Mouse (Mus musculus) neural tube, embryonic 15.5 days (tissue): ENCODE results near the gene Dtnb. TPM values are rescaled to one million over a fixed set of nuclear protein-coding genes. Genes with fewer than 3 reads are reported as not detected.

ENCODE experiments used
- ATAC-seq: fragments of 200-750 bp; cut with Nextera tagmentation; 2 replicates; pipeline ENCODE4 v1.8.0; 2017; ENCODE audit warnings: mild to moderate bottlenecking, moderate TSS enrichment, moderate library complexity; ENCODE audit not compliant: low FRiP score
- H3K27ac ChIP-seq: fragments of 300-500 bp; sonication (generic); replicated peaks from 2 replicates; pipeline ENCODE4 v1.5.1; 2015; ENCODE audit warnings: mild to moderate bottlenecking, inconsistent platforms
- H3K27me3 ChIP-seq: fragments of 300-500 bp; sonication (generic); replicated peaks from 2 replicates; pipeline ENCODE4 v1.6.1; 2015; ENCODE audit warnings: inconsistent platforms
- H3K36me3 ChIP-seq: fragments of 300-500 bp; sonication (generic); 2 replicates; pipeline ENCODE4 v1.6.1; 2015; ENCODE audit warnings: inconsistent platforms
- H3K4me1 ChIP-seq: fragments of 300-500 bp; sonication (generic); 2 replicates; pipeline ENCODE4 v1.6.1; 2015; ENCODE audit warnings: inconsistent platforms
- H3K4me2 ChIP-seq: fragments of 300-500 bp; sonication (generic); 2 replicates; pipeline ENCODE4 v1.6.1; 2015; ENCODE audit warnings: inconsistent platforms, mild to moderate bottlenecking, moderate library complexity
- H3K4me3 ChIP-seq: fragments of 300-500 bp; sonication (generic); replicated peaks from 2 replicates; pipeline ENCODE4 v1.5.1; 2015; ENCODE audit warnings: mild to moderate bottlenecking, inconsistent platforms
- H3K9ac ChIP-seq: fragments of 300-500 bp; sonication (generic); replicated peaks from 2 replicates; pipeline ENCODE4 v1.6.1; 2015; ENCODE audit warnings: mild to moderate bottlenecking, inconsistent platforms
- H3K9me3 ChIP-seq: fragments of 300-500 bp; sonication (generic); replicated peaks from 2 replicates; pipeline ENCODE4 v1.6.1; 2016; ENCODE audit warnings: inconsistent platforms
- WGBS: fragments of 180-500 bp; shearing (Covaris S2); methylation state at CpG from one replicate; pipeline ENCODE4 v1.1.7; 2015; ENCODE audit warnings: mixed read lengths; 5-methylcytosine and 5-hydroxymethylcytosine counted together
- polyA plus RNA-seq: library from polyadenylated mRNA; unstranded; fragments of >200 nt; fragmentation: Nextera tagmentation; extraction: Ambion mirVana; gene quantifications from 2 replicates; pipeline ENCODE4 v1.2.1, GENCODE M21; 2015

Gene Dtnb
- polyA plus RNA-seq, 1 experiment from 2014 or later: 61.8 TPM

- Histone ChIP-seq H3K27ac (no peak overlapping the region), H3K4me1 (peaks cover 14% of the 10 kb centered on the region), H3K9me3 (no peaks in the 10 kb centered on the region), H3K36me3 (no peaks in the 10 kb centered on the region), H3K27me3 (no peaks in the 10 kb centered on the region), H3K4me2 (no peak overlapping the region), H3K4me3 (no peak overlapping the region), H3K9ac (no peak overlapping the region)
- ATAC-seq: no peak
- WGBS: 84% methylated on average over 3 of the region's 3 CpGs
Observed at GRCm38 (mm10) chr12:3764191-3764804, 192.1 kb downstream of the Dtnb start.

GRCm38 (mm10) chr12:3767360-3767759 is 195.2 kb downstream of the Dtnb start:
- no peak overlapping the region for H3K4me3 ChIP-seq
- no peaks in the 10 kb centered on the region for H3K27me3 ChIP-seq
- no peak overlapping the region for H3K9ac ChIP-seq
- no peak for ATAC-seq
- H3K4me1 ChIP-seq: no peaks in the 10 kb centered on the region
- no peak overlapping the region for H3K27ac ChIP-seq
- no peaks in the 10 kb centered on the region for H3K9me3 ChIP-seq
- H3K36me3 ChIP-seq: no peaks in the 10 kb centered on the region
- no peak overlapping the region for H3K4me2 ChIP-seq
- WGBS: 43% methylated on average over 8 of the region's 8 CpGs

GRCm38 (mm10) chr12:3768391-3768790 is 196.2 kb downstream of the Dtnb start:
- H3K9me3 ChIP-seq: no peaks in the 10 kb centered on the region
- no peak overlapping the region for H3K9ac ChIP-seq
- H3K4me3 ChIP-seq: no peak overlapping the region
- 91% methylated on average over 4 of the region's 4 CpGs for WGBS
- peaks cover 10% of the 10 kb centered on the region for H3K36me3 ChIP-seq
- no peaks in the 10 kb centered on the region for H3K4me1 ChIP-seq
- H3K27ac ChIP-seq: no peak overlapping the region
- H3K4me2 ChIP-seq: no peak overlapping the region
- no peak for ATAC-seq
- no peaks in the 10 kb centered on the region for H3K27me3 ChIP-seq

GRCm38 (mm10) chr12:3770546-3770945 is 198.4 kb downstream of the Dtnb start:
- Histone ChIP-seq H3K27ac (no peak overlapping the region), H3K36me3 (peaks cover 22% of the 10 kb centered on the region), H3K4me2 (no peak overlapping the region), H3K27me3 (no peaks in the 10 kb centered on the region), H3K9ac (no peak overlapping the region), H3K9me3 (no peaks in the 10 kb centered on the region), H3K4me3 (no peak overlapping the region), H3K4me1 (no peaks in the 10 kb centered on the region)
- WGBS: 73% methylated on average over 2 of the region's 2 CpGs
- no peak for ATAC-seq

DNA sequence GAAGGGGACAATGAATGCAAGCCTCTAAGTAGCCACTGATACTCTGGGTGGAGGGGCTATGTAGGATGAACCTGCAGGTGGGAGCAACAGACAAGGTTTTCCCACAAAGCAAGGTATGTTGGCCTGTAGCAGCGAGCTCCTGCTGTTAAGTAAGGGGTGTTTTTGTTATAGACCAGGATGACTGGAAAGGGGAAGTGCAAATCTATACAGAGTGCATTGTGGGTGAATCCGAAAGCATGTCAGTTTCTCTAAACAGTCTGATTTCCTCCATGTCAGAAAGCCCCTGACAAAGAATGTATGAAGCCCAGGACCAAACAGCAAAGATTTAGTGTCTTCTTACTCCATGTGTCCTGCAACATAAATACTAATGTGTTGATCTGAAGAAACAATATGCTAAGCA is 198.9 kb downstream of the Dtnb start:
- no peak overlapping the region for H3K27ac ChIP-seq
- 87% methylated on average over 2 of the region's 2 CpGs for WGBS
- H3K4me2 ChIP-seq: no peak overlapping the region
- ATAC-seq: no peak
- H3K4me3 ChIP-seq: no peak overlapping the region
- no peaks in the 10 kb centered on the region for H3K4me1 ChIP-seq
- peaks cover 22% of the 10 kb centered on the region for H3K36me3 ChIP-seq
- no peaks in the 10 kb centered on the region for H3K27me3 ChIP-seq
- no peaks in the 10 kb centered on the region for H3K9me3 ChIP-seq
- H3K9ac ChIP-seq: no peak overlapping the region

GRCm38 (mm10) chr12:3773643-3774042 is 201.5 kb downstream of the Dtnb start:
- peaks cover 22% of the 10 kb centered on the region for H3K36me3 ChIP-seq
- no peak overlapping the region for H3K27ac ChIP-seq
- no peak overlapping the region for H3K4me2 ChIP-seq
- H3K9ac ChIP-seq: no peak overlapping the region
- no peaks in the 10 kb centered on the region for H3K9me3 ChIP-seq
- ATAC-seq: no peak
- no peaks in the 10 kb centered on the region for H3K27me3 ChIP-seq
- no peak overlapping the region for H3K4me3 ChIP-seq
- no peaks in the 10 kb centered on the region for H3K4me1 ChIP-seq
- 92% methylated on average over 3 of the region's 3 CpGs for WGBS

DNA sequence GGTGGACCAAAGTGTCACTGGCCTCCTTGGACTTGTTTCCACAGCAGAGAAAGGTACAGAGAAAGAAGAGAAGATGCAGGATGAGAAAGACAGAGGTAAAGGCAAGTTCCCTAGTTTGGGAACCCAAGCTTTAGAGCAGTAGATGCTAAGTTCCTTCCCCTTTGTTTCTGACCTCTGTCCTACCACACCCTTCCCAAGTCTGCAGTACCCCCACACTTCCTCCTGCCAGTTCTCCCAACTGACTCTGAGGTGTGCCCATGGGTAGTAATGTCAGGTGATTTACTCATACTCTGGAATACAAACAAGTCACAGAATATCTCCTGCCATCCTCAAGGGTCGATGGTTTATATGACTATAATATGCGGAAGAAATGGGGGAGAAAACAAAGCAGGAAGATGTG is 203.8 kb downstream of the Dtnb start:
- no peak overlapping the region for H3K27ac ChIP-seq
- no peaks in the 10 kb centered on the region for H3K27me3 ChIP-seq
- peaks cover 22% of the 10 kb centered on the region for H3K36me3 ChIP-seq
- no peaks in the 10 kb centered on the region for H3K9me3 ChIP-seq
- H3K4me3 ChIP-seq: no peak overlapping the region
- no peak overlapping the region for H3K9ac ChIP-seq
- H3K4me1 ChIP-seq: peaks cover 15% of the 10 kb centered on the region
- ATAC-seq: no peak
- 92% methylated on average over 2 of the region's 2 CpGs for WGBS
- H3K4me2 ChIP-seq: no peak overlapping the region

GRCm38 (mm10) chr12:3777682-3778081 is 205.5 kb downstream of the Dtnb start:
- H3K27me3 ChIP-seq: no peaks in the 10 kb centered on the region
- no peak overlapping the region for H3K9ac ChIP-seq
- peaks cover 20% of the 10 kb centered on the region for H3K36me3 ChIP-seq
- ATAC-seq: no peak
- WGBS: 92% methylated on average over 5 of the region's 5 CpGs
- no peak overlapping the region for H3K27ac ChIP-seq
- H3K4me1 ChIP-seq: peaks cover 31% of the 10 kb centered on the region
- no peak overlapping the region for H3K4me3 ChIP-seq
- no peak overlapping the region for H3K4me2 ChIP-seq
- H3K9me3 ChIP-seq: no peaks in the 10 kb centered on the region

GRCm38 (mm10) chr12:3778286-3778685 is 206.1 kb downstream of the Dtnb start:
- 86% methylated on average over 6 of the region's 6 CpGs for WGBS
- ATAC-seq: no peak
- H3K27me3 ChIP-seq: no peaks in the 10 kb centered on the region

GRCm38 (mm10) chr12:3779639-3780038 is 207.5 kb downstream of the Dtnb start:
- Histone ChIP-seq H3K27ac (no peak overlapping the region), H3K27me3 (no peaks in the 10 kb centered on the region), H3K4me3 (no peak overlapping the region), H3K4me2 (no peak overlapping the region), H3K4me1 (peaks cover 50% of the 10 kb centered on the region), H3K36me3 (peaks cover under 1% of the 10 kb centered on the region; the same call in 1 of the 2 replicates), H3K9ac (no peak overlapping the region), H3K9me3 (no peaks in the 10 kb centered on the region)
- ATAC-seq: no peak
- WGBS: 92% methylated on average over 2 of the region's 2 CpGs

More at GRCm38 (mm10) chr12:3778286-3778685, 206.1 kb downstream of the Dtnb start:
- H3K9me3 ChIP-seq: no peaks in the 10 kb centered on the region
- peaks cover 37% of the 10 kb centered on the region for H3K4me1 ChIP-seq
- H3K9ac ChIP-seq: no peak overlapping the region
- no peak overlapping the region for H3K4me3 ChIP-seq
- peaks cover 14% of the 10 kb centered on the region for H3K36me3 ChIP-seq
- no peak overlapping the region for H3K4me2 ChIP-seq
- H3K27ac ChIP-seq: no peak overlapping the region

DNA sequence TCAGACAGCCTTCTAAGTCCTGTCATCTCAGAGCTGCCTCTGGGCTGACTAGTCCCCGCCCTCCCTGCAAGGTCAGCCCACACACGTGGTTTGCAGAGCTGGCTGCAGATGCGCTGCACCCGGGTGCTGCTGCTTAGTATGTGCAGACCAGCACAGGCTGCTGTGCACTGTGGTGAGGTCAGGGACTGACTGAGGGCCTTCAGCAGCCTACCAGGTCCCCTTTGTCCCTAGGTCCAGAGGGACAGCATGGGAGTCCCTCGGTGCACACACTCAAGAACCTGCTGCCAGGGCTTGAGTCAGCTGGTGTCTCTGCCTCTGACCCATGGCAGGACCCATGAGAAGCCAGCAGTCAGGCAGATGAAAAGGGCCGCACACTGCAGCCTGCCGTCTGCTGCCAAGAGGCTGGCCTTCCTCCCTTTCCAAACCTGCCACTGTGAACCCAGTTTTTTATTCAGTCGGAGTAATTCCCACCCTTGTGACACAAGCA is 208.3 kb downstream of the Dtnb start:
- peak; percentile 30; the same call in 1 of the 2 replicates for ATAC-seq
- 15% methylated on average over 8 of the region's 8 CpGs for WGBS
- Histone ChIP-seq H3K27ac (peak overlapping the region; percentile 73), H3K4me1 (peaks cover 52% of the 10 kb centered on the region), H3K4me3 (no peak overlapping the region), H3K9me3 (no peaks in the 10 kb centered on the region), H3K36me3 (no peaks in the 10 kb centered on the region), H3K9ac (no peak overlapping the region), H3K27me3 (no peaks in the 10 kb centered on the region), H3K4me2 (no peak overlapping the region)

DNA sequence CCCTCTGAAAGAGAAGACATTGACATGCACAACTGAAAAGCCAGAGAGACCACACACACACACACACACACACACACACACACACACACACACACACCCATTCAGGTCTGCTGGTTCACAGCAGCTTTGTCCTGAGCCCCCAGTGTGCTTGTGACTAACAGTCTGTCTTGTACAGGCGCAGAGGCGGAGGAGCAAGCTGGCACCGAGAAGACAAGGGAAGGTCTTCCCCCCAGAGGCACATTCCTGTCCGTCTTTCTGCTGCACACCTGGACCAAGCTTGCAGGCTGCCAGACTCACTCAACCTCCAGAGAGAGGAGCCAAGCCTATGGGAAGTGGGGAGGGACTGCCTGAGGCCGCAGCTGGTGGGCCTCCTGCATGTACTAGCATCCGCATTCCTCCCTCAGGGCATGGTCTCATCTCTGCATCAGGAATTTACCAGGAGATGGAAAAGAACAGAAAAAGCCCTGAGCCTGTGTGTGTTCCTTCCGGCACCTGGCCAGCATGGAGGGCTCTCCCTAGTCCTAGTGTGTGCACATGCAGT is 208.8 kb downstream of the Dtnb start:
- Histone ChIP-seq H3K36me3 (no peaks in the 10 kb centered on the region), H3K4me3 (no peak overlapping the region), H3K9me3 (no peaks in the 10 kb centered on the region), H3K4me2 (no peak overlapping the region), H3K4me1 (peaks cover 52% of the 10 kb centered on the region), H3K27me3 (no peaks in the 10 kb centered on the region), H3K9ac (no peak overlapping the region), H3K27ac (peak overlapping the region; percentile 73)
- 26% methylated on average over 7 of the region's 7 CpGs for WGBS
- peak; percentile 32; the same call in 1 of the 2 replicates for ATAC-seq
